Mouse (Mus musculus): ENCODE measurements at regions not wholly inside any gene's neighbourhood (a gene's known extent, or its start where the extent isn't known, plus 50 kb on each side); places are given as distances from the start of the nearest gene placed in this dataset.

DNA sequence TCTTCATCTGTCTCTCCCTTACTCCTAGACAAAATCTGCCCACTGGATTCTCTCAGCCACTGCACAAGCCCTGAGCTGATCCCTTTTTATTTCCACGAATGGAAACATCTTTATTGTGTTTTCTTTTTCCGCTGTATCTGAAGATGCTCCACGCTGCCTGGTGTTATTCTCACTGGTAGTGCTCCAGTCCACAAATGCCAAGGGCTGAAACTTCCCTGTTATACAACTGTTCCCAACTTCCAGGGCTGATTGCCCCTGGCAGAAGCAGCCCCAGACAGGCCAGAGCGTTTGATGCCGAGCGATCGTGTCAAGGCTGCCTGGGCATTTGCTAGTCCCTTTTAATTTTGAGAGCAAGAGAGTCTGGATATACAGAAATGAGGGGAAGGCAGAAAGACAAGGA is 79.7 kb downstream of the Tmem114 start:
- TF ChIP-seq CTCF (IDR thresholded peaks at IDR 0.05; ENCODE audit: borderline replicate concordance, insufficient read depth, low read depth, low read length), result no peak
- no peak for TF ChIP-seq POLR2A (IDR thresholded peaks at IDR 0.05; ENCODE audit: borderline replicate concordance, insufficient read depth, low read length)

Data from cerebellum, adult 2 months (tissue).